Mouse (Mus musculus) hindbrain, embryonic 11.5 days (tissue): ENCODE measurements around the gene Artn. TPM values are rescaled to one million over a fixed set of nuclear protein-coding genes. Genes with fewer than 3 reads are reported as not detected.

Experiments used
- ATAC-seq: fragments of 200-750 bp; cut with Nextera tagmentation; 2 replicates; pipeline ENCODE4 v1.8.0; 2017; ENCODE audit warnings: mild to moderate bottlenecking, moderate TSS enrichment, moderate library complexity; ENCODE audit not compliant: low FRiP score
- DNase-seq: peaks from one replicate; pipeline ENCODE4 v3.0.0-alpha.2; 2015; ENCODE audit warnings: low spot score
- H3K27ac ChIP-seq: fragments of 300-500 bp; sonication (generic); 2 replicates; pipeline ENCODE4 v1.5.1; 2014; ENCODE audit warnings: mild to moderate bottlenecking, low read depth, low read length
- H3K27me3 ChIP-seq: fragments of 300-500 bp; sonication (generic); 2 replicates; pipeline ENCODE4 v1.6.1; 2014; ENCODE audit warnings: mild to moderate bottlenecking, low read length, moderate library complexity, mixed read lengths; ENCODE audit not compliant: control insufficient read depth, insufficient read depth
- H3K36me3 ChIP-seq: fragments of 300-500 bp; sonication (generic); 2 replicates; pipeline ENCODE4 v1.6.1; 2014; ENCODE audit warnings: mild to moderate bottlenecking, low read length, moderate library complexity, mixed read lengths; ENCODE audit not compliant: control insufficient read depth, insufficient read depth
- H3K4me1 ChIP-seq: fragments of 300-500 bp; sonication (generic); replicated peaks from 2 replicates; pipeline ENCODE4 v1.6.1; 2014; ENCODE audit warnings: low read length, mixed read lengths; ENCODE audit not compliant: control insufficient read depth, insufficient read depth
- H3K4me2 ChIP-seq: fragments of 300-500 bp; sonication (generic); replicated peaks from 2 replicates; pipeline ENCODE4 v1.6.1; 2014; ENCODE audit warnings: mild to moderate bottlenecking, low read depth, low read length
- H3K4me3 ChIP-seq: fragments of 300-500 bp; sonication (generic); 2 replicates; pipeline ENCODE4 v1.5.1; 2014; ENCODE audit warnings: low read depth, low read length
- H3K9ac ChIP-seq: fragments of 300-500 bp; sonication (generic); 2 replicates; pipeline ENCODE4 v1.6.1; 2014; ENCODE audit warnings: low read depth, low read length
- H3K9me3 ChIP-seq: fragments of 300-500 bp; sonication (generic); 2 replicates; pipeline ENCODE4 v1.6.1; 2016; ENCODE audit warnings: low read length; ENCODE audit not compliant: control insufficient read depth
- WGBS: fragments of 180-500 bp; shearing (Covaris S2); extraction: QIAGEN DNeasy Blood & Tissue Kit; methylation state at CpG from one replicate; pipeline ENCODE4 v1.1.7; 2014; 5-methylcytosine and 5-hydroxymethylcytosine counted together
- polyA plus RNA-seq: library from polyadenylated mRNA; unstranded; fragments of >200 nt; fragmentation: Nextera tagmentation; extraction: Ambion mirVana; gene quantifications from 2 replicates; pipeline ENCODE4 v1.2.1, GENCODE M21; 2014

Gene Artn
- polyA plus RNA-seq, 1 experiment from 2014 or later, result 1.6 TPM

GRCm38 (mm10) chr4:117890031-117890430 lies 39.5 kb downstream of the Artn start:
- 91% methylated on average over 14 of the region's 14 CpGs for WGBS
- Histone ChIP-seq H3K4me2 (no peak overlapping the region), H3K4me3 (no peak overlapping the region), H3K9me3 (no peaks in the 10 kb centered on the region), H3K9ac (no peak overlapping the region), H3K4me1 (0 out of 2 replicates have a peak, but pooled peaks cover 4% of the 10 kb centered on the region), H3K36me3 (peaks cover 3% of the 10 kb centered on the region; the same call in 1 of the 2 replicates), H3K27ac (no peak overlapping the region), H3K27me3 (no peaks in the 10 kb centered on the region)
- no peak for ATAC-seq
- no peak for DNase-seq

GRCm38 (mm10) chr4:117889471-117889870 lies 40.1 kb downstream of the Artn start:
- Histone ChIP-seq H3K9me3 (no peaks in the 10 kb centered on the region), H3K27me3 (no peaks in the 10 kb centered on the region), H3K27ac (no peak overlapping the region), H3K4me1 (0 out of 2 replicates have a peak, but pooled peaks cover 4% of the 10 kb centered on the region), H3K4me3 (no peak overlapping the region), H3K9ac (no peak overlapping the region), H3K4me2 (no peak overlapping the region), H3K36me3 (peaks cover 3% of the 10 kb centered on the region; the same call in 1 of the 2 replicates)
- DNase-seq (no peak), ATAC-seq (no peak)
- 94% methylated on average over 15 of the region's 15 CpGs for WGBS

- no peak overlapping the region for H3K4me3 ChIP-seq
- ATAC-seq, result no peak
- peaks cover 3% of the 10 kb centered on the region; the same call in 1 of the 2 replicates for H3K36me3 ChIP-seq
- no peaks in the 10 kb centered on the region for H3K9me3 ChIP-seq
- H3K4me1 ChIP-seq, result peaks cover 8% of the 10 kb centered on the region; the same call in 1 of the 2 replicates
- H3K4me2 ChIP-seq, result no peak overlapping the region; the same call in 1 of the 2 replicates
- no peaks in the 10 kb centered on the region for H3K27me3 ChIP-seq
- DNase-seq, result no peak
- H3K27ac ChIP-seq, result no peak overlapping the region
- H3K9ac ChIP-seq, result no peak overlapping the region; the same call in none of the 2 replicates
- 82% methylated on average over 2 of the region's 2 CpGs for WGBS
Measured at GRCm38 (mm10) chr4:117887920-117888319, 41.6 kb downstream of the Artn start.

- Histone ChIP-seq H3K4me1 (peaks cover 8% of the 10 kb centered on the region; the same call in 1 of the 2 replicates), H3K9me3 (no peaks in the 10 kb centered on the region), H3K27ac (0 out of 2 replicates have a peak within 1 kb of the TSS, but pooled peaks have one; percentile 30), H3K27me3 (no peaks in the 10 kb centered on the region), H3K4me3 (peak within 1 kb of the TSS; percentile 91), H3K4me2 (peak within 1 kb of the TSS; percentile 92), H3K36me3 (peaks cover 3% of the 10 kb centered on the region; the same call in 1 of the 2 replicates), H3K9ac (peak within 1 kb of the TSS; percentile 84)
- under 1% methylated on average over 36 of the region's 37 CpGs for WGBS
- peak; percentile 82 for ATAC-seq
- peak; percentile 93 for DNase-seq
Measured at GRCm38 (mm10) chr4:117887133-117887532, 42.4 kb downstream of the Artn start, which contains the start of gene Atp6v0b. TSS of gene Atp6v0b (minus strand) at chr4:117887333.

GRCm38 (mm10) chr4:117886644-117887043 lies 42.9 kb downstream of the Artn start:
- Histone ChIP-seq H3K4me3 (peak overlapping the region; percentile 91), H3K27me3 (no peaks in the 10 kb centered on the region), H3K27ac (0 out of 2 replicates have a peak overlapping the region, but pooled peaks have one; percentile 30), H3K4me1 (peaks cover 8% of the 10 kb centered on the region; the same call in 1 of the 2 replicates), H3K36me3 (peaks cover 3% of the 10 kb centered on the region; the same call in 1 of the 2 replicates), H3K9ac (peak overlapping the region; percentile 84), H3K9me3 (no peaks in the 10 kb centered on the region), H3K4me2 (peak overlapping the region; percentile 92)
- DNase-seq (no peak), ATAC-seq (peak; percentile 2; the same call in 1 of the 2 replicates)
- 4% methylated on average over 24 of the region's 24 CpGs for WGBS

GRCm38 (mm10) chr4:117885994-117886393 lies 43.6 kb downstream of the Artn start:
- Histone ChIP-seq H3K4me1 (peaks cover 8% of the 10 kb centered on the region; the same call in 1 of the 2 replicates), H3K36me3 (peaks cover 3% of the 10 kb centered on the region; the same call in 1 of the 2 replicates)
- 85% methylated on average over 9 of the region's 9 CpGs for WGBS

GRCm38 (mm10) chr4:117885093-117885492 lies 44.5 kb downstream of the Artn start:
- 92% methylated on average over 10 of the region's 10 CpGs for WGBS
- Histone ChIP-seq H3K9me3 (no peaks in the 10 kb centered on the region), H3K4me1 (peaks cover 8% of the 10 kb centered on the region; the same call in 1 of the 2 replicates), H3K27ac (no peak overlapping the region), H3K4me2 (no peak overlapping the region), H3K27me3 (no peaks in the 10 kb centered on the region), H3K9ac (no peak overlapping the region), H3K4me3 (no peak overlapping the region), H3K36me3 (peaks cover 3% of the 10 kb centered on the region; the same call in 1 of the 2 replicates)
- DNase-seq, result no peak
- ATAC-seq, result no peak

More at GRCm38 (mm10) chr4:117885994-117886393, 43.6 kb downstream of the Artn start:
- DNase-seq, result no peak
- no peaks in the 10 kb centered on the region for H3K27me3 ChIP-seq
- no peak for ATAC-seq
- H3K4me2 ChIP-seq, result peak overlapping the region; percentile 92
- peak overlapping the region; percentile 91; the same call in 1 of the 2 replicates for H3K4me3 ChIP-seq
- H3K27ac ChIP-seq, result no peak overlapping the region
- H3K9me3 ChIP-seq, result no peaks in the 10 kb centered on the region
- H3K9ac ChIP-seq, result no peak overlapping the region

GRCm38 (mm10) chr4:117884146-117884545 lies 45.4 kb downstream of the Artn start:
- DNase-seq (no peak), ATAC-seq (no peak)
- Histone ChIP-seq H3K4me3 (no peak overlapping the region), H3K27me3 (no peaks in the 10 kb centered on the region), H3K36me3 (peaks cover under 1% of the 10 kb centered on the region; the same call in 1 of the 2 replicates), H3K27ac (no peak overlapping the region), H3K4me2 (no peak overlapping the region), H3K9ac (no peak overlapping the region), H3K9me3 (no peaks in the 10 kb centered on the region), H3K4me1 (peaks cover 8% of the 10 kb centered on the region; the same call in 1 of the 2 replicates)
- 100% methylated on average over 1 of the region's 1 CpGs for WGBS
